Comparison of ENCODE assay signal across 7 mouse cellular contexts in the genomic region with DNA sequence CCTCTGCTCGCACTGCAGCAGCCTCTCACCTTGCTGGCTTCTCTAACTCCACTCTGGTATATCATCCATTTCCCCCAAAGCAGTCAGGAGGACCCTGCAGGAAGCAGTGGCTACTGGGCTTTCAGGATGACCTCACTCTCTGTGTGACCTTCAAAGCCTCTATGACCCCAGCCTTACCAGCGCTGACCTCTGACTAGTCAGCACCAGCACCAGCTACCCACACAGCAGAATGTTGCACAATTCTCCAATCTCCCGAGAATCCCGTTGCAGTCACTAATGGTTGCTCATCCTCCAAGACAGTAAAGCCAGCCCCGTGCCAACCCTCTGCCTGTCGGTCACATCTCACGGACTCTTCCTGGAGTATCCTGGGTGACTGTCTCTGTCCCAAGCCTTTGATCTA.
"Had no signal": no experiment of that assay in that cellular context is flagged by ENCODE, and none has a peak within 500 bp of the region (broad histone marks: within the 10 kb centered on the region; RNA-seq: fewer than 3 reads in every experiment).

No protein-coding gene starts in this region.

- H3K9ac ChIP-seq: limb, embryonic 15.5 days; lung, embryonic 14.5 days; neural tube, embryonic 15.5 days; stomach, embryonic 15.5 days had no signal

- H3K27ac ChIP-seq: left cerebral cortex, adult 2 months; limb, embryonic 15.5 days; midbrain, embryonic 10.5 days; neural tube, embryonic 15.5 days; stomach, embryonic 15.5 days had no signal

- H3K36me3 ChIP-seq: limb, embryonic 15.5 days; midbrain, embryonic 10.5 days; neural tube, embryonic 15.5 days; stomach, embryonic 15.5 days had no signal

- H3K9me3 ChIP-seq: limb, embryonic 15.5 days; midbrain, embryonic 10.5 days; neural tube, embryonic 15.5 days; stomach, embryonic 15.5 days had no signal

- H3K4me3 ChIP-seq: left cerebral cortex, adult 2 months; limb, embryonic 15.5 days; midbrain, embryonic 10.5 days; myocyte; neural tube, embryonic 15.5 days; stomach, embryonic 15.5 days had no signal

- H3K27me3 ChIP-seq: stomach, embryonic 15.5 days had no signal

- H3K4me1 ChIP-seq: neural tube, embryonic 15.5 days; stomach, embryonic 15.5 days had no signal

- H3K4me2 ChIP-seq: limb, embryonic 15.5 days; lung, embryonic 14.5 days; neural tube, embryonic 15.5 days; stomach, embryonic 15.5 days had no signal
